Mouse (Mus musculus) stomach, embryonic 16.5 days (tissue): Measurements from ENCODE around the gene Pax3. TPM values are rescaled to one million over a fixed set of nuclear protein-coding genes. Genes with fewer than 3 reads are reported as not detected.

ENCODE experiments used
- ATAC-seq: fragments of 200-750 bp; cut with Nextera tagmentation; 2 replicates; pipeline ENCODE4 v1.8.0; 2017; ENCODE audit warnings: moderate number of reproducible peaks, moderate TSS enrichment; ENCODE audit not compliant: insufficient read depth, low FRiP score
- H3K27ac ChIP-seq: fragments of 300-500 bp; sonication (generic); 2 replicates; pipeline ENCODE4 v1.5.1; 2014; ENCODE audit warnings: low read length
- H3K27me3 ChIP-seq: fragments of 300-500 bp; sonication (generic); 2 replicates; pipeline ENCODE4 v1.6.1; 2014; ENCODE audit warnings: low read length, control low read depth, mixed read lengths; ENCODE audit not compliant: control insufficient read depth, insufficient read depth
- H3K36me3 ChIP-seq: fragments of 300-500 bp; sonication (generic); 2 replicates; pipeline ENCODE4 v1.6.1; 2014; ENCODE audit warnings: low read length; ENCODE audit not compliant: control insufficient read depth, insufficient read depth
- H3K4me1 ChIP-seq: fragments of 300-500 bp; sonication (generic); 2 replicates; pipeline ENCODE4 v1.6.1; 2014; ENCODE audit warnings: low read length, control low read depth, mixed read lengths; ENCODE audit not compliant: control insufficient read depth, insufficient read depth
- H3K4me2 ChIP-seq: fragments of 300-500 bp; sonication (generic); 2 replicates; pipeline ENCODE4 v1.6.1; 2014; ENCODE audit warnings: low read depth, low read length, mixed read lengths
- H3K4me3 ChIP-seq: fragments of 300-500 bp; sonication (generic); replicated peaks from 2 replicates; pipeline ENCODE4 v1.5.1; 2014; ENCODE audit warnings: mild to moderate bottlenecking, low read length
- H3K9ac ChIP-seq: fragments of 300-500 bp; sonication (generic); 2 replicates; pipeline ENCODE4 v1.6.1; 2014; ENCODE audit warnings: low read length
- H3K9me3 ChIP-seq: fragments of 300-500 bp; sonication (generic); replicated peaks from 2 replicates; pipeline ENCODE4 v1.6.1; 2016; ENCODE audit warnings: low read length, control low read depth; ENCODE audit not compliant: control insufficient read depth
- WGBS: fragments of 180-500 bp; shearing (Covaris S2); extraction: QIAGEN DNeasy Blood & Tissue Kit; methylation state at CpG from one replicate; pipeline ENCODE4 v1.1.7; 2014; 5-methylcytosine and 5-hydroxymethylcytosine counted together
- polyA plus RNA-seq: library from polyadenylated mRNA; unstranded; fragments of >200 nt; fragmentation: Nextera tagmentation; extraction: Ambion mirVana; gene quantifications from 2 replicates; pipeline ENCODE4 v1.2.1, GENCODE M21; 2015

The Pax3 gene
- polyA plus RNA-seq, 1 experiment from 2014 or later = 0.12 TPM

- Histone ChIP-seq H3K36me3 (no peaks in the 10 kb centered on the region), H3K4me2 (no peak overlapping the region), H3K27me3 (peaks cover 87% of the 10 kb centered on the region), H3K4me1 (peaks cover 8% of the 10 kb centered on the region), H3K9me3 (no peaks in the 10 kb centered on the region), H3K9ac (no peak overlapping the region), H3K4me3 (no peak overlapping the region), H3K27ac (no peak overlapping the region)
- WGBS = 1% methylated on average over 28 of the region's 28 CpGs
- no peak for ATAC-seq
Measured at GRCm38 (mm10) chr1:78201251-78202010, 4.5 kb upstream of the Pax3 start.

DNA sequence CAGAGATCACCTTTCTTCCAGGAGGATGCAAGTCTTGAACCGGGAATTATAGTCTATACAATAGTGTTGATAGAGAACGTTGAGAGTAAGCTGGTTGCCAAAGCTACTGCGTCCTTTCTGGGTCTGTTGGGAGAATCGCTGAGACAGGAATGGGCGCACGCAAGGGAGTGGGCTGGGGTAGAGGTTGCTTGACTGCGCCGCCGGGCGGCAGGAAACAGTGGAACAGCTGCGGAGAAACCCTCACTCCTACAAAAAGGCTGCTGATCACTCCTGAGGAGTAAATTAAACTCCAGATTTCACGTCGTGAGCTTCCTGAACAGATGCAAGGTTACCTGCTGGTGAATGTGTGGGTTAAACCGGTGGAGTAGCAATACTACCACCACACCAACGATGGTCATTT is 3.3 kb upstream of the Pax3 start:
- H3K27me3 ChIP-seq = peaks cover 86% of the 10 kb centered on the region
- no peak overlapping the region for H3K4me2 ChIP-seq
- H3K9ac ChIP-seq = no peak overlapping the region
- H3K9me3 ChIP-seq = no peaks in the 10 kb centered on the region
- H3K4me3 ChIP-seq = no peak overlapping the region
- no peak overlapping the region for H3K27ac ChIP-seq
- H3K36me3 ChIP-seq = no peaks in the 10 kb centered on the region
- 1% methylated on average over 15 of the region's 15 CpGs for WGBS
- peaks cover 11% of the 10 kb centered on the region for H3K4me1 ChIP-seq
- ATAC-seq = no peak

DNA sequence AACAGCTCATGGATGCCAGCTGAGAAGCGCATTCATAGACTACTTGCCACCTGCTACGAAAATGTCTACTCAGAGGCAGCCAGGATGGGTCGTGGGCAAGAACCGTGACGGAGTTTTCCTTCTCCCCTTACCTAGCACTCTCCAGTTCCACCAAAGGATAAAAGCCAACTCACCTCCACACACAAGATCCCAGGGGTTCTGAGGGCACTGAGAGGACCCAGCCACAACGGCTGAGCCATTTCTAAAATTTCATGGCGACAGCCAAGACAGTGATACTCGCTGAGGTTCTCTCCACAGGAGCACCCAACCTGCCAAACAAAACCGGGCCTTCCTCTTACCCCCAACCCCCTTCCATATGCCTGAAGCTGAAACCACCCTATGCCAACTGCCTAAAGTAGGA is 2.3 kb upstream of the Pax3 start:
- Histone ChIP-seq H3K4me2 (no peak overlapping the region), H3K9me3 (no peaks in the 10 kb centered on the region), H3K9ac (no peak overlapping the region), H3K27me3 (peaks cover 79% of the 10 kb centered on the region), H3K4me1 (peaks cover 11% of the 10 kb centered on the region), H3K4me3 (no peak overlapping the region), H3K36me3 (no peaks in the 10 kb centered on the region), H3K27ac (no peak overlapping the region)
- ATAC-seq = no peak
- WGBS = 2% methylated on average over 9 of the region's 9 CpGs

DNA sequence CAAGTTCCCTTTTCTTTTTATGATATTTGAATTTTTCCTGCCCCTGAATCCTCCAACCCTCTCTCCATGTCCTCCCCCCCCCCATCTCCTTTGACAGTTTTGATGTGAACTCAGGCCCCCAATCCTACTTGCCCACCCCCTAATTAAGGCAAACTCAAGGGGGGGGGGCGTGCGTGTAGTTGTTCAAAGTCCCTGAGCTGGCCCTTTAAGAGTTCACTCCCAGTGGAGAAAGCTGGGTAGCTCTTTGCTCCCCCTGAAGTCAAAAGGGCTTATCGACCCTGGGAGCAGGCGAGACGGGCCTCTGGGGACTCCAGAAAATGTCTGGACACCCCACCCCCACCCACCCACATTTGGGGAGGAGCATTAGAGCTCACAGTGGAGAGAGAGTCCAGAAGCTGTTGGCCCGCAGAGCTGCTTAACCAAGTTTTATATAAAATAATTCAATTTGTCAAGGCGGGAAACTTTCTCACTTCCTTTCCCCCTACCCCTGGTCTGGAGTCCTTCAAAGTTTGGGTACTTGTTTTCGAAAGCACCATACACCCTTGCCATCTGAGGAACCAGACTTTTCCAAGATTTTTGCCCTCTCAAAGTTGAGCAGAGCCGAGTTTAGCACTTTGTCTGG is 1.5 kb upstream of the Pax3 start:
- H3K27ac ChIP-seq = no peak overlapping the region
- WGBS = 3% methylated on average over 9 of the region's 9 CpGs
- no peak overlapping the region for H3K9ac ChIP-seq
- ATAC-seq = no peak
- H3K4me2 ChIP-seq = no peak overlapping the region
- H3K4me1 ChIP-seq = peaks cover 10% of the 10 kb centered on the region
- no peaks in the 10 kb centered on the region for H3K36me3 ChIP-seq
- no peaks in the 10 kb centered on the region for H3K9me3 ChIP-seq
- H3K27me3 ChIP-seq = peaks cover 77% of the 10 kb centered on the region
- no peak overlapping the region for H3K4me3 ChIP-seq

GRCm38 (mm10) chr1:78197351-78198234 is 659 bp upstream of the Pax3 start:
- H3K4me3 ChIP-seq = peak overlapping the region; percentile 29
- no peaks in the 10 kb centered on the region for H3K36me3 ChIP-seq
- H3K27ac ChIP-seq = no peak overlapping the region
- no peak for ATAC-seq
- no peak overlapping the region for H3K9ac ChIP-seq
- no peaks in the 10 kb centered on the region for H3K9me3 ChIP-seq
- no peak overlapping the region; the same call in 1 of the 2 replicates for H3K4me2 ChIP-seq
- H3K4me1 ChIP-seq = peaks cover 8% of the 10 kb centered on the region; the same call in 1 of the 2 replicates
- 1% methylated on average over 21 of the region's 21 CpGs for WGBS
- peaks cover 76% of the 10 kb centered on the region for H3K27me3 ChIP-seq

GRCm38 (mm10) chr1:78195771-78196712 is 892 bp downstream of the Pax3 start:
- peak overlapping the region; percentile 29 for H3K4me3 ChIP-seq
- H3K4me2 ChIP-seq = peak overlapping the region; percentile 46
- peak; percentile 57; the same call in 1 of the 2 replicates for ATAC-seq
- no peak overlapping the region for H3K27ac ChIP-seq
- no peaks in the 10 kb centered on the region for H3K36me3 ChIP-seq
- no peaks in the 10 kb centered on the region for H3K9me3 ChIP-seq
- peaks cover 8% of the 10 kb centered on the region; the same call in 1 of the 2 replicates for H3K4me1 ChIP-seq
- WGBS = 1% methylated on average over 42 of the region's 42 CpGs
- H3K9ac ChIP-seq = no peak overlapping the region
- H3K27me3 ChIP-seq = peaks cover 79% of the 10 kb centered on the region

DNA sequence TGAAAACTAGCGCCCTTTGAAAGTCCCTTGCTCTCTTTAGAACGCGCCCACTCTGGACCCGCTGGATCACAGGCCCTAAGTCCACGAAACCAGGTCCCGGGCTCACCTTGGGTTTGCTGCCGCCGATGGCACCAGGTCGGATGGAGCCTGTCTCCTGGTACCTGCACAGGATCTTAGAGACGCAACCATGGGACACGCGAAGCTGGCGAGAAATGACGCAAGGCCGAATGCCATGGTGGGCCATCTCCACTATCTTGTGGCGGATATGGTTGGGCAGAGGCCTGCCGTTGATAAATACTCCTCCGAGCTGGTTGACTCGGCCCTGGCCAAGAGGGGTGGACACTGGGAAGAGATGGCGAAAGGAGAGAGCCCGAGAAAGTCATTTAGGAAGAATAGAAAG is 1.8 kb downstream of the Pax3 start:
- peaks cover 87% of the 10 kb centered on the region for H3K27me3 ChIP-seq
- 3% methylated on average over 21 of the region's 21 CpGs for WGBS
- H3K36me3 ChIP-seq = no peaks in the 10 kb centered on the region
- H3K4me2 ChIP-seq = no peak overlapping the region
- no peak overlapping the region for H3K9ac ChIP-seq
- ATAC-seq = no peak
- H3K27ac ChIP-seq = no peak overlapping the region
- H3K4me1 ChIP-seq = peaks cover 8% of the 10 kb centered on the region; the same call in 1 of the 2 replicates
- no peaks in the 10 kb centered on the region for H3K9me3 ChIP-seq
- no peak overlapping the region for H3K4me3 ChIP-seq

GRCm38 (mm10) chr1:78194381-78195047 is 2.4 kb downstream of the Pax3 start:
- Histone ChIP-seq H3K4me3 (no peak overlapping the region), H3K9ac (no peak overlapping the region), H3K4me1 (peaks cover 8% of the 10 kb centered on the region; the same call in 1 of the 2 replicates), H3K27me3 (peaks cover 88% of the 10 kb centered on the region), H3K9me3 (no peaks in the 10 kb centered on the region), H3K36me3 (no peaks in the 10 kb centered on the region), H3K4me2 (no peak overlapping the region), H3K27ac (no peak overlapping the region)
- 6% methylated on average over 6 of the region's 6 CpGs for WGBS
- ATAC-seq = no peak
